Mouse (Mus musculus): ENCODE data around the gene Alms1. TPM values are rescaled to one million over a fixed set of nuclear protein-coding genes. Genes with fewer than 3 reads are reported as not detected.

Gene Alms1
- total and polyA plus RNA-seq, 3 experiments, result 2.3 to 3.6 (median 2.8) TPM

- Histone ChIP-seq H3K9me3 (replicated peaks; ENCODE audit: low read length) (peaks cover 7% of the 10 kb centered on the region), H3K27ac (ENCODE audit: insufficient read depth, low read depth) (no peak overlapping the region), H3K79me2 (replicated peaks; ENCODE audit: control insufficient read depth, extremely low read depth, insufficient read depth, poor library complexity, severe bottlenecking) (no peaks in the 10 kb centered on the region), H3K4me1 (ENCODE audit: control insufficient read depth in 1 of 2, insufficient read depth in 2 of 2) (no peaks in the 10 kb centered on the region), H3K27me3 (replicated peaks) (peaks cover 68% of the 10 kb centered on the region), H3K4me2 (ENCODE audit: insufficient read depth, low read depth, poor library complexity, severe bottlenecking) (no peak overlapping the region), H3K9ac (ENCODE audit: insufficient read depth, low read depth) (no peak overlapping the region), H3K36me3 (replicated peaks in 1 of 2; ENCODE audit: control insufficient read depth in 1 of 2, insufficient read depth in 1 of 2, low read length in 1 of 2) (no peaks in the 10 kb centered on the region), H3K4me3 (replicated peaks in 1 of 3; ENCODE audit: low read depth in 2 of 3, low read length in 2 of 3, poor library complexity in 1 of 3) (no peak overlapping the region)
- DNase-seq (ENCODE audit: extremely low read depth), result no peak
- in situ Hi-C loops (cut with MboI; ENCODE audit: low pct_ligation_motif_present, low pct_unique_long_range_greater_than_20kb, low sequenced_read_pairs) (no loop called here), dilution Hi-C loops (cut with MboI; ENCODE audit: extremely low pct_ligation_motif_present, extremely low pct_unique_long_range_greater_than_20kb, low sequenced_read_pairs) (no loop called here)
- TF ChIP-seq POLR2A (IDR thresholded peaks at IDR 0.05; ENCODE audit: low read depth, low read length) (no peak), KAT2A (IDR thresholded peaks at IDR 0.05; ENCODE audit: insufficient replicate concordance, low read length) (no peak), IRF4 (IDR thresholded peaks at IDR 0.05; ENCODE audit: low read depth, low read length) (no peak), ZNF384 (IDR thresholded peaks at IDR 0.05; ENCODE audit: low read depth, low read length) (no peak), MAZ (IDR thresholded peaks at IDR 0.05; ENCODE audit: low read depth, low read length) (no peak)
These were observed 39.7 kb upstream of the Alms1 start for GRCm38 (mm10) chr6:85547642-85548041.

DNA sequence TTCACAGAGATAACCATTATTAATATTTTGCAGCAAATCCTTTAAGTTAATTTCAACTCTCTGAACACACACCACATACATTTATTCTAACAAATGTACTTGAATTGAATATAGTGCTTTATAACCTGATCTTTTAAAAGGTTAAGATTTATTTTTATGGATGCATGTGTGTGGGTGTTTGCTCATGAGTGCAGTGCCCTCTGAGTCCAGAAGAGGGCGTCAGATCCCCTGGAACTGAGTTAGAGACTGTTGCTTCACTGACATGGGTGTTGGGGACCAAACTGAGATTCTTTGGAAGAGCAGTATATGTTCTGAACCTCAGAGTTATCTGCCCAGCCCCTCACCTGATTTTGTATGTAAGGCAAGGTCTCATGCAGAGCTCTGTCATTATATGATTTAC, 25.0 kb upstream of the Alms1 start:
- no peak overlapping the region for H3K27ac ChIP-seq (ENCODE audit: insufficient read depth, low read depth)
- H3K4me1 ChIP-seq (ENCODE audit: control insufficient read depth in 1 of 2, insufficient read depth in 2 of 2), result no peaks in the 10 kb centered on the region
- no peak overlapping the region for H3K4me2 ChIP-seq (ENCODE audit: insufficient read depth, low read depth, poor library complexity, severe bottlenecking)
- in situ Hi-C loops (cut with MboI; ENCODE audit: low pct_ligation_motif_present, low pct_unique_long_range_greater_than_20kb, low sequenced_read_pairs), result no loop called here
- H3K79me2 ChIP-seq (replicated peaks; ENCODE audit: control insufficient read depth, extremely low read depth, insufficient read depth, poor library complexity, severe bottlenecking), result no peaks in the 10 kb centered on the region
- H3K9me3 ChIP-seq (replicated peaks; ENCODE audit: low read length), result no peaks in the 10 kb centered on the region
- DNase-seq (ENCODE audit: extremely low read depth), result no peak
- peaks cover 35% of the 10 kb centered on the region for H3K27me3 ChIP-seq (replicated peaks)
- H3K9ac ChIP-seq (ENCODE audit: insufficient read depth, low read depth), result no peak overlapping the region
- H3K36me3 ChIP-seq (replicated peaks in 1 of 2; ENCODE audit: control insufficient read depth in 1 of 2, insufficient read depth in 1 of 2, low read length in 1 of 2), result no peaks in the 10 kb centered on the region
- no peak for TF ChIP-seq MAZ (IDR thresholded peaks at IDR 0.05; ENCODE audit: low read depth, low read length)
- TF ChIP-seq CTCF (conservative IDR thresholded peaks at IDR 0.05 in 1 of 2, IDR thresholded peaks at IDR 0.05 in 1 of 2; ENCODE audit: low read depth in 2 of 2, low read length in 2 of 2), result peak in 1 of 2 experiments; percentile 13; a peak in 1 of 4 replicates
- dilution Hi-C loops (cut with MboI; ENCODE audit: extremely low pct_ligation_motif_present, extremely low pct_unique_long_range_greater_than_20kb, low sequenced_read_pairs), result no loop called here
- no peak overlapping the region for H3K4me3 ChIP-seq (replicated peaks in 1 of 3; ENCODE audit: low read depth in 2 of 3, low read length in 2 of 3, poor library complexity in 1 of 3)

DNA sequence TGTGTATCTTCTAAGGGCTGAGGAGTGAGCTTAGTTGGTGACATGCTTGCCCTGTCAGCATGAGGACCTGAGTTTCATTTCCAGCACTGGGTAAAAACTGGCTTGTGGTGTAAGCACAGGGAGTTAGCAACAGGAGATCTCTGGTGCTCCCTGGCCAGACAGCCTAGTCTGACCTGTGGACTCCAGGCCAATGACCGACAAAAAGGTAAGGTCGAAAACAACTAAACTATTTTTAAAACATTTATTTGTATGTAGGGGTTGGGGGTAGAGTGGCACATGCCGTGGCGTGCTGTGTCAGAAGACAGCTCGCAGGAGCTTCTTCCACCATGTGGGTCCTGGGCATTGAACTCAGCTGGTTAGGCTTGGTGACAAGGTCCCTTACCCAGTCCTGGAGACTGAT, 14.5 kb upstream of the Alms1 start:
- no peak for DNase-seq (ENCODE audit: extremely low read depth)
- TF ChIP-seq TBP (conservative IDR thresholded peaks at IDR 0.05; ENCODE audit: low read depth, low read length) (no peak), GABPA (IDR thresholded peaks at IDR 0.05; ENCODE audit: insufficient replicate concordance, low read depth, low read length) (no peak), MAZ (IDR thresholded peaks at IDR 0.05; ENCODE audit: low read depth, low read length) (no peak)
- no peak overlapping the region for H3K9ac ChIP-seq (ENCODE audit: insufficient read depth, low read depth)
- no peaks in the 10 kb centered on the region for H3K36me3 ChIP-seq (replicated peaks in 1 of 2; ENCODE audit: control insufficient read depth in 1 of 2, insufficient read depth in 1 of 2, low read length in 1 of 2)
- H3K4me3 ChIP-seq (replicated peaks in 1 of 3; ENCODE audit: low read depth in 2 of 3, low read length in 2 of 3, poor library complexity in 1 of 3), result no peak overlapping the region
- H3K79me2 ChIP-seq (replicated peaks; ENCODE audit: control insufficient read depth, extremely low read depth, insufficient read depth, poor library complexity, severe bottlenecking), result no peaks in the 10 kb centered on the region
- no peaks in the 10 kb centered on the region for H3K4me1 ChIP-seq (ENCODE audit: control insufficient read depth in 1 of 2, insufficient read depth in 2 of 2)
- no peaks in the 10 kb centered on the region for H3K9me3 ChIP-seq (replicated peaks; ENCODE audit: low read length)
- peaks cover 10% of the 10 kb centered on the region for H3K27me3 ChIP-seq (replicated peaks)
- no peak overlapping the region for H3K4me2 ChIP-seq (ENCODE audit: insufficient read depth, low read depth, poor library complexity, severe bottlenecking)
- dilution Hi-C loops (cut with MboI; ENCODE audit: extremely low pct_ligation_motif_present, extremely low pct_unique_long_range_greater_than_20kb, low sequenced_read_pairs), result no loop called here
- H3K27ac ChIP-seq (ENCODE audit: insufficient read depth, low read depth), result no peak overlapping the region
- in situ Hi-C loops (cut with MboI; ENCODE audit: low pct_ligation_motif_present, low pct_unique_long_range_greater_than_20kb, low sequenced_read_pairs), result no loop called here

All from CH12.LX (cell line).